Mouse (Mus musculus) adrenal gland, adult 2 months (tissue): ENCODE data around the gene Defb20. TPM values are rescaled to one million over a fixed set of nuclear protein-coding genes. Genes with fewer than 3 reads are reported as not detected.
A peak's percentile ranks its signal among the peaks of the same experiment; 100 is the strongest.

Source experiments
- DNase-seq: peaks from one replicate; pipeline ENCODE4 v3.0.0; 2021
- polyA plus RNA-seq: library from polyadenylated mRNA; depleted of rRNA; stranded (reverse); fragments of >200 nt; gene quantifications from 2 replicates; pipeline ENCODE4 v1.2.3, GENCODE M21; 2012; rRNA removed
- total RNA-seq, 2 experiments: library from RNA; stranded (reverse); gene quantifications; 2 replicates each; pipeline ENCODE4 v1.2.3; 2021

The Defb20 gene
- total and polyA plus RNA-seq, 3 experiments, result not detected

DNA sequence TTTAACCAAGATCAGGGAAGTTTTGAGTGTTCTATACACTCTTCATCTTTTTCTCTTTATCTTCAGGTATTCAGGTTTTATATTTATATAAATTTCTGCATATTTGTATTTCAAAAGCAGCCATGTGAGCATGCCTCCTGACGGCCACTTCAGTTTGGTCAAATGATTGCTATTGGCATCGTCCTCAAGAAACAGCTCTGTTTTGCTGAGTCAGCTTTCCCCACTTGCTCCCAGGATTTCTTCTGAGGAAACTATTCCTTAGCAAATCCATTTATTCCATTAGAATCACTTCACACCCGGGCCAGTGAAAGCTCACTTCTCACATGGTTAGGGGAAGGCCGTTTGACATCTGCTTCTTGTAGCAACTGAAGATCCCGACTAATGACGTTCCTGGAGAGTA lies 21.2 kb downstream of the Defb20 start:
- no peak for DNase-seq

DNA sequence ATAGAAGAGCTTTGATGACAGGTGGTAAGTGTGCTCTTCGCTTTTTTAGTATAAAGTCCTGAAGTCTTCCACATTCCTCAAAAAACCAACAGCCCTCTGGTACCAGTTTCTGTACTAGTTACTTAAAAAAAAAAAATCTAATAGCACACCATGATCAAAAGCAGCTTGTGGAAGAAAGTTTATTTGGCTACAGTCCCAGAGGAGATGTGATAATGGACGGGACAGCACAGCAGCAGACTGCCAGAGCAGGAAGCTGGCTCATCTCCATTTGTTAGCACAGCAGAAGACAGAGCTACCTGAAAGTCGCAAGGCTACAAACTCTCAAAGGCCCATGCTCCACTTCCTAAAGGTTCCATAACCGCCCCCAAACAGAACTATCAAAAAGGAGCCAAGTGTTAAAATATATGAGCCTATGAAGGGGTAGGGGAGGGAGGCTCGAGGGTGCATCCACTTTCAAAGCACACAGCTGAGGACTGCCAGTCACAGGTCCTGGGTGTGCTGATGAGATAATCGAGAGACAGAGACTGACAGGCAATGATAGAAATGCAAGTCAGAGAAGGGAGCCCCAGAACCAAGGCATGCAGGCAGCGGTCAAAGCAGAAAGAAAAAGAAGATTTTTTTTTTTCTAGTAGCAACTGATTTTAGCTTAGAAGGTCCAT lies 23.5 kb downstream of the Defb20 start:
- DNase-seq, result no peak

DNA sequence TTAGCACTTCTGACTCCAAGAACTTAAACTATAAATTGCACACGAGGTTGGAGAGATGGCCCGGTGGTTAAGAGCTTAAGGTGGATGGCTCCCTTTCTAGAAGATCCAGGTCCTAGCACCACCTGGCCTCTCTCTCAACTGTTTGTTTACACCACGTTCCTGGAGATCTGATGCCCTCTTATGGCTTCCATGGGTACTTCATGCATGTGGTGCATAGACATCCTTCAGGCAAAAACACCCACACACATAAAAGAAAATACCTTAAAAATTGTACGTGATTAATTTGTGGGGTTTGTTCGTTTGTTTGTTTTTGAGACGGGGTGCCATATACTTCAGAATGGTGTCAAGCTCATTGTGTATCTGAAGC lies 24.0 kb downstream of the Defb20 start:
- DNase-seq, result no peak

DNA sequence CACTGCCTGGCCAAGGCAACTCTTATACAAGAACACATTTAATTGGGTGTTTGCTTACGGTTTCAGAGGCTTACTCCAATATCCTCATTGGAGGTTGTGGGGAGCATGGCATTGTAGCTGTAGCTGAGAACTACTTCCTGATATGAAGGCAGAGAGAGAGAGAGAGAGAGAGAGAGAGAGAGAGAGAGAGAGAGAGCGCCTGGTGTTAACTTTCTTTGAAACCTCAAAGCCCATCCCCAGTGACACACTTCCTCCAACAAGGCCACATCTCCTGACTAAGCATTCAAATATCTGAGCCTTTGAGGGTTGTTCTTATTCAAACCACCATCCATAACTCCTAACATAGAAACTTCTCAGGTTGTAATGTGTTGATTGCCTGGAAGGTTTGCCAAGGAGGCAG lies 27.1 kb downstream of the Defb20 start:
- no peak for DNase-seq

DNA sequence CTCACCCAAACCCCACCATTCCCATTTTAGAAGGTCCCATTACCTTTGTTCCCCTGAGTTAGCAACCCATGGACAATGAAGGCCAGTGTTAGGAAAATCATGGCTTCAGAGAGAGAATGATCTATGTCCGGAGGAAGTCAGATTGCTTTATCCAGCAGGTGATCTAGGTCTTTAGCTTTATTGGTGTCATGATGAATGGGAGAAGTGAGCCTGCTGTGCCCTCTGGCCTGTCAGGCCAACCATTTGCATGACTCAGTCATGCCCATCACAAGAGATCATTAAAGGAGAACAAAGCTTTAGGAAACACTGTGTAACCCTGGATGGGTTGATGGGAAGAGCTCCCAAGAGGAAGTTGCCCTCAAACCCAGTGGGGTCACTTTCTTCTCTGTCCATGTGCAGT lies 34.7 kb downstream of the Defb20 start, which contains the start of gene Defb26:
TSS of gene Defb26 (minus strand) at position 101 of the 400 bp plus-strand sequence.
- no peak for DNase-seq

DNA sequence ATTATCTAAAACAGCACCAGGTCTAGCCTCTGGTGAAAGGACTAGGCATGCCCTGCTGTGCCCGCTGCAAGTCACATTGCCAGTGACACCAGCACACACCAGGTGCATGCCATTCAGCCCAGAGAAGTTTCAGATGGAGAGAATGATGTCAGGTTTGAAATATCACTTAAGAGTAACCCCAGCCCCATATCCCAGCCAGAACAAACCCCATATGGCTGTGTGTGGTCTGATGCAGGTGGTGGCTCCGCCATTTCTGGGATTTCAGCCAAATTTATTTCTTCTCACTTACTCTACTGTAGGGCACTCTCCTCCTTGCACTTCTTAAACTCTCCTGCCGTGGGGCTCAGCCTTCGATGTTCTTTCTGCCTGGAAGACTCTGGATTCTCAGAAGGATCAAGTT lies 39.2 kb downstream of the Defb20 start:
- DNase-seq, result no peak

DNA sequence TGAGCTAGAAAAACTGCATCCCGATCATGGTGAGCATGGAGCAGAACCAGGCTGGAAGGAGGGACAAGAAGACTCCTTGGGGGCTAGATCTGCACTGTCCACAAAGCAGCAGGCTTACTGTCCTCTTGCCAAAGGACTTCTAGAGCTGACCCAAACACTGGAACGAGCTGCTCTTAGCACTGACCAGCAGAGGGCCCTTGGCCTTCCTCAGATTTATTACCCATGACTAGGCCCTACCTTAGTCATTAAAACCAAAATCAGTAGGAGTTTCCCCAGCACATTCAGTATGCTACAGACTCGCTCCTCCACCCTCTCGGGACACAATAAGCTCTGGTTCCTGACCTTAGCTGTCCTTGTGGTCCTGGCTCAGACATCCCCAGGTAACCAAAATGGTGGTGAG lies 41.1 kb downstream of the Defb20 start, which contains the start of gene Defb28:
TSS of gene Defb28 (plus strand) at position 275 of the 400 bp plus-strand sequence.
- DNase-seq, result peak; percentile 66

Other genes with a start within 250 kb of the Defb20 start
- 100 to 1,000 TPM; 121 to 162 TPM for gene Tbc1d20, start 183.2 kb upstream of the Defb20 start, total RNA-seq
- 63.3 and 69.8 TPM in 2 replicates for gene Tbc1d20, start 183.2 kb upstream of the Defb20 start, polyA plus RNA-seq
- 100 to 1,000 TPM; 103 to 107 TPM for gene Rbck1, start 144.4 kb upstream of the Defb20 start, total RNA-seq
- 328 and 381 TPM in 2 replicates for gene Rbck1, start 144.4 kb upstream of the Defb20 start, polyA plus RNA-seq
- 10 to 100 TPM in 1 of 2 experiments, 1 to 10 TPM in 1; 2.8 to 23.9 TPM for gene Trib3, start 133.0 kb upstream of the Defb20 start, total RNA-seq
- gene Trib3, start 133.0 kb upstream of the Defb20 start, polyA plus RNA-seq, result 5.8 and 6.9 TPM in 2 replicates
- gene Nrsn2, start 100.4 kb upstream of the Defb20 start, total RNA-seq, result 1 to 10 TPM; 3.9 to 5.0 TPM
- gene Nrsn2, start 100.4 kb upstream of the Defb20 start, polyA plus RNA-seq, result 7.4 and 8.4 TPM in 2 replicates
- gene Sox12, start 79.0 kb upstream of the Defb20 start, total RNA-seq, result 10 to 100 TPM in 1 of 2 experiments, 1 to 10 TPM in 1; 6.2 to 11.0 TPM
- 13.7 and 15.9 TPM in 2 replicates for gene Sox12, start 79.0 kb upstream of the Defb20 start, polyA plus RNA-seq
- gene Zcchc3, start 62.0 kb upstream of the Defb20 start, total RNA-seq, result 1 to 10 TPM; 5.4 to 7.8 TPM
- 3.3 and 3.7 TPM in 2 replicates for gene Zcchc3, start 62.0 kb upstream of the Defb20 start, polyA plus RNA-seq
- gene 6820408C15Rik, start 61.5 kb upstream of the Defb20 start, total RNA-seq, result under 1 TPM; 0.32 to 0.35 TPM
- 0.07 and 0.13 TPM in 2 replicates for gene 6820408C15Rik, start 61.5 kb upstream of the Defb20 start, polyA plus RNA-seq
- gene Defb23, start 12.4 kb upstream of the Defb20 start, total RNA-seq, result not detected
- gene Defb23, start 12.4 kb upstream of the Defb20 start, polyA plus RNA-seq, result not detected in 2 replicates
- not detected for gene Defb22, start 13.1 kb downstream of the Defb20 start, total RNA-seq
- gene Defb22, start 13.1 kb downstream of the Defb20 start, polyA plus RNA-seq, result not detected in 2 replicates
- not detected for gene Defb26, start 34.6 kb downstream of the Defb20 start, total RNA-seq
- not detected in 2 replicates for gene Defb26, start 34.6 kb downstream of the Defb20 start, polyA plus RNA-seq
- gene Defb28, start 41.2 kb downstream of the Defb20 start, total RNA-seq, result not detected
- not detected in 2 replicates for gene Defb28, start 41.2 kb downstream of the Defb20 start, polyA plus RNA-seq
- not detected for gene Defb29, start 63.0 kb downstream of the Defb20 start, total RNA-seq
- gene Defb29, start 63.0 kb downstream of the Defb20 start, polyA plus RNA-seq, result not detected in 2 replicates
- gene Gm17416, start 92.3 kb downstream of the Defb20 start, total RNA-seq, result not detected
- gene Gm17416, start 92.3 kb downstream of the Defb20 start, polyA plus RNA-seq, result not detected in 2 replicates
- not detected for gene Defb21, start 95.7 kb downstream of the Defb20 start, total RNA-seq
- not detected in 2 replicates for gene Defb21, start 95.7 kb downstream of the Defb20 start, polyA plus RNA-seq
- under 1 TPM in 1 of 2 experiments, not detected in 1; 0.90 TPM for gene Defb19, start 103.2 kb downstream of the Defb20 start, total RNA-seq
- gene Defb19, start 103.2 kb downstream of the Defb20 start, polyA plus RNA-seq, result not detected in 2 replicates
- gene Defb45, start 122.3 kb downstream of the Defb20 start, total RNA-seq, result not detected
- gene Defb45, start 122.3 kb downstream of the Defb20 start, polyA plus RNA-seq, result not detected in 2 replicates
- gene Defb36, start 127.3 kb downstream of the Defb20 start, total RNA-seq, result under 1 TPM in 1 of 2 experiments, not detected in 1; 0.73 TPM
- 0.86 and 0.95 TPM in 2 replicates for gene Defb36, start 127.3 kb downstream of the Defb20 start, polyA plus RNA-seq
- not detected for gene Defb25, start 146.0 kb downstream of the Defb20 start, total RNA-seq
- gene Defb25, start 146.0 kb downstream of the Defb20 start, polyA plus RNA-seq, result 1.0 TPM in 1 of 2 replicates, not detected in the other
- gene Rem1, start 149.9 kb downstream of the Defb20 start, total RNA-seq, result 10 to 100 TPM; 11.3 to 18.1 TPM
- 11.9 and 21.0 TPM in 2 replicates for gene Rem1, start 149.9 kb downstream of the Defb20 start, polyA plus RNA-seq
- 100 to 1,000 TPM; 164 to 202 TPM for gene H13, start 192.4 kb downstream of the Defb20 start, total RNA-seq
- 358 and 395 TPM in 2 replicates for gene H13, start 192.4 kb downstream of the Defb20 start, polyA plus RNA-seq
- 10 to 100 TPM; 26.7 to 32.9 TPM for gene Mcts2, start 210.0 kb downstream of the Defb20 start, total RNA-seq
- 1.9 and 2.3 TPM in 2 replicates for gene Mcts2, start 210.0 kb downstream of the Defb20 start, polyA plus RNA-seq